Mouse (Mus musculus): ENCODE data around the gene Slc25a21. TPM values are rescaled to one million over a fixed set of nuclear protein-coding genes. Genes with fewer than 3 reads are reported as not detected.

Gene Slc25a21
- total RNA-seq, 2 experiments from 2014 or later: 0.08 to 0.42 TPM

- intact Hi-C loops (cut with DNase I): no loop called here
- DNase-seq (ENCODE audit: low spot score): no peak
These were observed 294.4 kb downstream of the Slc25a21 start for GRCm38 (mm10) chr12:56902774-56903456.

- intact Hi-C loops (cut with DNase I): no loop called here
- no peak for DNase-seq (ENCODE audit: low spot score)
These were observed 299.3 kb downstream of the Slc25a21 start for GRCm38 (mm10) chr12:56897976-56898375.

- intact Hi-C loops (cut with DNase I): no loop called here
- DNase-seq (ENCODE audit: low spot score): no peak
These were observed 299.9 kb downstream of the Slc25a21 start for GRCm38 (mm10) chr12:56897221-56897937.

GRCm38 (mm10) chr12:56894963-56895362 lies 302.3 kb downstream of the Slc25a21 start:
- no peak for DNase-seq (ENCODE audit: low spot score)
- intact Hi-C loops (cut with DNase I): no loop called here

- intact Hi-C loops (cut with DNase I): no loop called here
- DNase-seq (ENCODE audit: low spot score): no peak
These were observed 306.2 kb downstream of the Slc25a21 start for GRCm38 (mm10) chr12:56890891-56891726.

GRCm38 (mm10) chr12:56877796-56878195 lies 319.5 kb downstream of the Slc25a21 start:
- intact Hi-C loops (cut with DNase I): no loop called here
- no peak for DNase-seq (ENCODE audit: low spot score)

- intact Hi-C loops (cut with DNase I): no loop called here
- DNase-seq (ENCODE audit: low spot score): no peak
These were observed 320.7 kb downstream of the Slc25a21 start for GRCm38 (mm10) chr12:56876549-56876948.

GRCm38 (mm10) chr12:56873204-56873603 lies 324.1 kb downstream of the Slc25a21 start:
- no peak for DNase-seq (ENCODE audit: low spot score)
- intact Hi-C loops (cut with DNase I): no loop called here

- DNase-seq (ENCODE audit: low spot score): no peak
- intact Hi-C loops (cut with DNase I): no loop called here
These were observed 326.7 kb downstream of the Slc25a21 start for GRCm38 (mm10) chr12:56870569-56870968.

- intact Hi-C loops (cut with DNase I): no loop called here
- DNase-seq (ENCODE audit: low spot score): no peak
These were observed 333.3 kb downstream of the Slc25a21 start for GRCm38 (mm10) chr12:56863873-56864562.

- intact Hi-C loops (cut with DNase I): no loop called here
- DNase-seq (ENCODE audit: low spot score): no peak
These were observed 344.6 kb downstream of the Slc25a21 start for GRCm38 (mm10) chr12:56852679-56853078.

- intact Hi-C loops (cut with DNase I): no loop called here
- no peak for DNase-seq (ENCODE audit: low spot score)
These were observed 345.8 kb downstream of the Slc25a21 start for GRCm38 (mm10) chr12:56851464-56851863.

- intact Hi-C loops (cut with DNase I): no loop called here
- no peak for DNase-seq (ENCODE audit: low spot score)
These were observed 367.3 kb downstream of the Slc25a21 start for GRCm38 (mm10) chr12:56829945-56830344.

GRCm38 (mm10) chr12:56829455-56829883 lies 367.8 kb downstream of the Slc25a21 start:
- no peak for DNase-seq (ENCODE audit: low spot score)
- intact Hi-C loops (cut with DNase I): no loop called here

- intact Hi-C loops (cut with DNase I): no loop called here
- no peak for DNase-seq (ENCODE audit: low spot score)
These were observed 369.4 kb downstream of the Slc25a21 start for GRCm38 (mm10) chr12:56827808-56828384.

GRCm38 (mm10) chr12:56824688-56825087 lies 372.6 kb downstream of the Slc25a21 start:
- no peak for DNase-seq (ENCODE audit: low spot score)
- intact Hi-C loops (cut with DNase I): no loop called here

GRCm38 (mm10) chr12:56822122-56822521 lies 375.1 kb downstream of the Slc25a21 start:
- intact Hi-C loops (cut with DNase I): no loop called here
- no peak for DNase-seq (ENCODE audit: low spot score)

GRCm38 (mm10) chr12:56820604-56821003 lies 376.7 kb downstream of the Slc25a21 start:
- DNase-seq (ENCODE audit: low spot score): no peak
- intact Hi-C loops (cut with DNase I): no loop called here

- intact Hi-C loops (cut with DNase I): no loop called here
- DNase-seq (ENCODE audit: low spot score): no peak
These were observed 389.8 kb downstream of the Slc25a21 start for GRCm38 (mm10) chr12:56807483-56807882.

- no peak for DNase-seq (ENCODE audit: low spot score)
- intact Hi-C loops (cut with DNase I): no loop called here
These were observed 390.2 kb downstream of the Slc25a21 start for GRCm38 (mm10) chr12:56807078-56807477.
